Mouse (Mus musculus) embryo, embryonic 11 days (tissue): ENCODE measurements at regions not wholly inside any gene's neighbourhood (a gene's known extent, or its start where the extent isn't known, plus 50 kb on each side); places are given as distances from the start of the nearest gene placed in this dataset.

ENCODE experiments used
- DNase-seq: peaks from one replicate; pipeline ENCODE4 v3.0.0-alpha.2; 2015

DNA sequence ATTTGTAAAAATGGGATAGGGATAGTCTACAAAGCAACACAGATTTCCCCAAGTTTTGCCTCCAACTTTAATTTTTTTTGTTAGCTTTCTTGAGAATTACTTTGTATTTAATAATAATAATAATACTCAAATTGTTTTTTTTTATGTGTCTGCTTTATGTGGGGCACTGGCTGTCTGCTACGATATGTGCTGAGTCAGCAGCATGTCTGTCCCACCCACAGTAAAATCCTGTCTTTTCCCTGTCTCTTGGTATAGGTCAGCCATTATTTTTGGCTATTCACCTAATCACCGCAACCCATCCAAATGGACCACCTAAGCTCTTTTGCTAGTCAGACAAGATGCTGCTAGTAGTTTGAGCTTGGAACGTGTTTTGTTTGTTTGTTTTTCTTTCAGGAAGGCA, 473.0 kb downstream of the Hs3st4 start:
- DNase-seq: no peak

DNA sequence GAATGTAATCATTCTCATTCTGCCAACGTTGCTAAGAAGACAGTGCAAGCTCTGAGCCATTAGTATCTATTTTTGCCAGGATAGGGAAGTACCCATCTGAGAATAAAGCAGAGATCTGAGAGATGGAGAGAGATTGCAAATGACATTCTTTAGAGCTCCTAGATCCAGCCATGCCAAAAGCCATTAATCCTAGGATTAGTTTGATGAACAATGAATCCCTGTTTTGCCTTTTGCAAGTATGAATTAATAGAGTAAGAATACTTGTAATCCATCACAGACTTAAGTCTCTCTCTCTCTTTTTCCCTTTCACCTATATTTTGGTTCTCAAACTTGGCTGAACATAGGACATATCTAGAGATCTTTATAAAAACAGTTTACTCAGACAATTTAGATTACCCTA, 504.7 kb downstream of the Hs3st4 start:
- DNase-seq: no peak

DNA sequence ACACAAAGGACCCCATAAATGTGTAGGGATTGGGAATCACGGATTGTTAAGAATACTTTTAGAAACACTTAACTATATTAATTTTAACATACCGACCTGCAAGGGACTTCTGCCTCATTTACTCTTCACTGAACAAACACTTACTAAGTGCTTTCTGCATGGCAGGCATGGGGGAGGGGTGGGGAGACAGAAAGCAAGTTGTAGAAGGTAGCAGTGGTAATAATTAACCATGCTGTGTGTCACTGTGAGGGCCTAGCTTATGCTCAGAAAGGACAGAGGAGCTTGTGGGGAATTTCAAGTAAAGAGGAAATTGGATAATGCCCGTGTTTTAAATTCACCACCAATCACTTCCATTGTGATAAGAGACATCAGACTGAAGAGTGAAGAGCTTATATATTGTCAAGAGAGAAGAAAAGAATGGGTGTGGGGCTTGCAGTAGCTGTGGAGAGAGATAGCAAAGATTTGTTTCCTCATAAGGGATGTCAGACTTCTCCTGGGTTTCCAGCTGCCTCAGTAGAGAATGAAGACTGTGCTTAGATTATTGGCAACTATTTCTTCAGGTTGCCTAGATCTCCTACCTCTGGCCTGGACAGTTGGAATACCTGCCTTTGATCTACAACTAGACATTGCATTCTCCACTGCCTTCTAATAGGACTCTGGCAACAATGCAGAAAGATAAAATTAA, 508.6 kb downstream of the Hs3st4 start:
- no peak for DNase-seq

DNA sequence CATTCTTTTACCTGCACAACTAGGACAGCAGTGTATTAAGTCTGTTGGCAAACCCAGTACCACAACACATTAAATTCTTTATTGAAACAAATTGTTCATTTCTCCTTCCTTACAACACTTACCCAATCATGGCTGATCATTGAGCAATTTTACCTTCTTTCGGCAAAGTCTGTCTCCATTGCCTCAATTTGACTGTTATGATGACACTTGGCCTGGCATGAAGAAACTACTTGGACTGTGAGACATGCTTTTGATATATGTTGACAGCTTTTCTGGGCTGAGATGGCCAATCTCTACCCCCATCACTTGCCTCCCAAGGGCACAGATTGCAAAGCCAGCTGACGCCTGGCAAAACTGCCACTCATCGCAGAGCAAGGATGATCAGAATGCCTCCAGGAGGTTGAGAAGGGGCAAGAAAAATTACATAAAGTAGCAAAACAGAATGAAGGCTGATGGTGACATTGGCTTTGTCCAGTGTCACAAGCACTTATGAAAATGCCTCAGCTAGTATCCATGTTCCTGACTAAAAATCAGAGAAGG, 509.3 kb downstream of the Hs3st4 start:
- no peak for DNase-seq

DNA sequence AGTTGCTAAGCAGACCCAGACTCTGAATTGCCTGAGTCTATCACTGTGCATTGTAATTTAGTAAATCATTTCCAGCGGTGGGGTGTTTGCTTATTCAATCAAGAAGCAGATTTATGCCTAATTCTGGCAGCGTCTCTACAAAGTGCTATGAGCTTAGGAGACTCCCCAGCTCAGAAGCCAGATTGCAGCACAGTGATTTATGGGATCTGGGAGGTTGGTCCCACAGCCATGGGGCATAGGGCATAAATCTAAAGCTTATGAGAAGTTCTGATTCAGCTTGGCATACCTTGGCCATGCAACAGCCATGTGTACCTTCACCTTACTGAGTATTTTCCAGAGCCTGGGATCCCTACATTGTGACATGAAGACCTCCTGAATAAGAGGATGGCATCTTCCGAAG, 518.0 kb downstream of the Hs3st4 start:
- DNase-seq: no peak

DNA sequence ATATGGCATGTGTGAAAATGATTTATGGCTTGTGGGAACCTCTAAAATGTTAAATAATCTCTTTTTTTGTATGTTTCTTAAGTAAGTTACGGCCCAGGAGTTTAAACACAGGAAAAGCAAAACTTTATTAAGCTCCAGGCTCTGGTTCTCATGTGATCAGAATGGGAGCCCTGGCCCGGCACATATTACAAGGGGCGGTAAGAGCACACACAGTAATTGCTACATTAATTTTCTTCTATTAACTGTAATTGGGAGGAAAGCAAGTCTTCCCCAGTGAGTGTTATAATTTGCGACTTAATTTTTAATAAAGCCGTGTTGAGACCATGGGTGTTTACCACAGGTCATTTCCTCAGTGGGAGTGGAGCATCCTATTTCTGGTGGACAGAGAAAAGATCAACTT, 520.1 kb downstream of the Hs3st4 start:
- no peak for DNase-seq

DNA sequence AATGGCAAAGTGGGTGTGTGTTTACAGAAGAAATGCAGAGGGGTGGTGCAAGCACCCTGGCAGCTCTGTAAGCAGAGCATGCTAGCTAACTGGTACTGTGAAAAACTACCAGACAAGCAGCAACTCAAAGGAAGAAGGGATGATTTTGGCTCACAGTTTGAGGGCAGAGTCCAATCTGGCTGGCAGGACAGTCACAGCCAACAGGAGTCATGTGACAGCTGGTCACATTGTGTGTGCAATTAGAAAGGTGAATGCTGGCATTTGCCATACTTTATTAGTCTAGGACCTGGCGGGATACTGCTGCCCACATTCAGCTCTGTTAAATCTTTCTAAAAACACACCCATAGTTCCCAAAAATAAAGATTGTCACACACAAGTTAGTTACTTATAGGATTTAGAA, 566.4 kb downstream of the Hs3st4 start:
- DNase-seq: no peak

DNA sequence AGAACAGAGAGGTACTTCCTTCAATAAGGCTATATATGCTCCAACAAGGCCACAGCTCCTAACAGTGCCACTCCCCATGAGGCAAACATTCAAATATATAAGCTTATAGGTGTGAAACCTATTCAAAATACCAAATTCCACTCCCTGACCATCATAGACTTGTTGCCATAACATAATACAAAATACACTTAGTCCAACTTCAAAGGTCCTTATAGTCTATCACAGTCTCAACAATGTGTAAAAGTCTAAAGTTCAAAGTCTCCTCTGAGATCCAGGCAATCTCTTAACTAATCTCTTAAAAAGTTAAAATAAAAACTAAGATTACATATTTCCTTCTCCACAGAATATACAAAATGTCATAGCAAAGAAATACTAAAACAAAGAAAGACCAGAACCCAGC, 574.5 kb downstream of the Hs3st4 start:
- DNase-seq: no peak

DNA sequence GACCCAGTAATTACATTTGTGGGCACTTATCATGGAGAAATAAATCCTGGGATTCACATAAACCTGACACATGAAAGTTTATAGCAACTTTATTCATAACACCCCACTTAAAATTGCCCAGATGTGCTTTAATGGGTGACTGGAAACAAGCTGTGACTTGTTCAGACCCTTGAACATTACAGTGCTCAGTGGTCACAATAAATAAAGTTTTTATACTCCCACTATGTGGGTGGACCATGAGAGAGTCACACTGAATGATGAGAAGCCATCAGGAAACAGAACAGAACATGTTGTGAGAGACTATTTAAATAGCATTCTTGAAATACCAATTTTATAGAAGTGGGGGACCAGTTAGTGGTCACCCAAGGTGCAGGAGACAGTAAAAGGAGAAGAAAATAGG, 588.1 kb downstream of the Hs3st4 start:
- no peak for DNase-seq

DNA sequence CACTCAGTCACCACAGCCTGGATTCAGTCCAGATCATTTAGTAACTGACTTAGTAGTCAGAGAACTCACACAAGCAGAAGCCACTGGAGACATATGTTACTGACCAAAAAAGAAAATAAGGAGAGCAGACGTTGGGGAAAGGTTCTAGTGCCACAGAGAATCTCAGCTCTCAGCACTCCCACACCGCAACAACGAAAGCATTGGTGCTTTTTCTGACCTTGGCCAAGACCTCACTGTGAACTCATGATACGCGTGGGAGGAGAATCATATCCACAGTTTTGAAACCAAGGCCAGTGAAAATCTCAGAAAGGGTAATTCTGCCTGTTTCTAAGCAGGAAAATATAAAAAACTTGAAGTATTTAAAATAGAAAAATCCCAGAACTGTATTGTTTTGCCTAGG, 591.0 kb downstream of the Hs3st4 start:
- DNase-seq: no peak

DNA sequence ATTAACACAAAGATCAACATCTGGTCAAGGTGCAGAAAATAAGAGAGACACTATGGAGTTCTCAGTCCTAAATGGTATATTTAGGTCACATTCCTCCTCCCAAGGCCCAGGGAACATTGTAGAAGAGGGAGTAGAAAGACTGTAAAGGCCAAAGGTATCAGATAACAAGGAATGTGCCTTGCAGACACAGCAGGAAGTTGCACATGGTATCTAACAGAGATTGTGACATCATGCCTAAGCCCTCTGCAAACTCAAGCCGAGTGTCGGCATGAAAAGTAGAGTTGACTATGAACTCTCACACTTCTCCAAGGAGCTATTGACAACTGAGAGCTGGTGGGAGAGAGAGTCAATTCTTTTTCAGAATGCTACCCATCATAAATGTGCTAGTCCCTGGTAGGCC, 598.7 kb downstream of the Hs3st4 start:
- DNase-seq: no peak

DNA sequence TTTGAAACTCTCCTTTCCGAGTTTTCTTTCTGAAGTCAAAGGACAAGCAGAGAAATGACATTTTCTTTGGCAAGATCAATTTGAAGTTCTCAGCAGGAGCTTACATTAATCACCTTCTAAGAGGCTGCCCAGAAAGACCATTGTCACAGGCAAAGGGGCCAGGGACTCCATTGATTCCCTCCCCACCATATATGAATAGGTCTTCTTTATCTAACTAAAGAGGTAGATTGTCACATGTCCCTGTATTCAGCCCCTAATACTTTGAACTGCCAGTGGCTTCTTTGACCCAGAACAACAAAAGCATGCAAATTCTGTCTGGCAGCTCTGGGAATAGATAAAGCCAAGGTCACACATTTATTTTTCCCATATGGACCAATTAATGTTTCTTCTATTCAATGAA, 602.6 kb downstream of the Hs3st4 start:
- peak; percentile 3 for DNase-seq

DNA sequence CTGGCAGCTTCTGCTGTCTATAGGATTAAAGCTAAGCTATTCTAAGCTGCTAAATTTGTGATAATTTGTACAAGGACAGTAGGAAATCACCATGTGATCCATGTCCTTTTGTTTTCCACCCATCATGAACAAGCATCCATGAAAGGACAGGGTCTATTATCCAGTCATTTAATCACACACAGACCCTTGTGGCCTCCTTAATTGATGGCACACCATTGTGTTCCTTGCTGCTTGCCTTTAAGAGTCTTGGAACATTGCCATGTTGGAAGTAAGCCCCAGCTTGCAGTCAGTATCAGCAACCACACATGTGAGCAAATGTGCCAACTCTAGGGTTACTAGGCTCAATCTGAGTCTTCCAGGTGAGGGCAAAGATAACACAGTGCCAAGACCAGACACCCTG, 608.7 kb downstream of the Hs3st4 start:
- no peak for DNase-seq

DNA sequence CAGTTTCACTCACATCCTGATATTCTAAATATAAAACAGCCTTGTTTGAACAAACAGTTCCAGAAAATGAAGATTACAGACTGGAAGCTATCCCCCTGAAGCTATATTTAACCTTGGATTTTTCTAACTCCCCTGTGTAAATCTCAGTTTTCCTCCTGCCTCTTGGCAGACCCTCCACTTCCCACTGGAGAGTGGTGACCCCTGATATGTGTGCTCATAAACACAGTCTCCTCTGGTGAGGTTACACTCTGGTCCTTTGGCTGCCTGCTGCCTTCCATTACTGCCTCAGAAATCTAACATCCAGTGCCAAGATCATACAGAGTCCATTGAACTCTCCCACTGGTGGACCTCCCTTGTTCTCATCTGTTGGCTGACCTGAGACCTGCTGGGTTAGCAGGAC, 610.8 kb downstream of the Hs3st4 start:
- DNase-seq: no peak

DNA sequence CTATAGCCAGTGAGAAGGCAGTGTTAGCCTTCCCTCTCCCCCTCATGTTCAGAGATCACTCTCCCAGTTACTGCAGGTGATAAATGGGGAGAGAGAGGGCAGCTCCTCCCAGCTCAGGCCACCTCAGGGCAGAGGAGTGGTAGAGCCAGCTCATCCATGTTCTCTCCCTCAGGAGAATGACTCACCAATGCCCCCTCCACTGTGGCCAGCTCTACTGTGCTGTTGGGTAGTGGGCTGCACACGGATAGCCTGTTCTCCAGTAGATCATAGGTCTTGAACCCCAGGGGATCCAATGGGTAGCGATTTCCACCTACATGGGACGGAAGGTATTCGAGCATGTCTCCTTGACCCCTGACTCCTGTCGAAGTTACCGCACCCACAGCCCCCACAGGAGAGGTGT, 618.1 kb downstream of the Hs3st4 start:
- no peak for DNase-seq

DNA sequence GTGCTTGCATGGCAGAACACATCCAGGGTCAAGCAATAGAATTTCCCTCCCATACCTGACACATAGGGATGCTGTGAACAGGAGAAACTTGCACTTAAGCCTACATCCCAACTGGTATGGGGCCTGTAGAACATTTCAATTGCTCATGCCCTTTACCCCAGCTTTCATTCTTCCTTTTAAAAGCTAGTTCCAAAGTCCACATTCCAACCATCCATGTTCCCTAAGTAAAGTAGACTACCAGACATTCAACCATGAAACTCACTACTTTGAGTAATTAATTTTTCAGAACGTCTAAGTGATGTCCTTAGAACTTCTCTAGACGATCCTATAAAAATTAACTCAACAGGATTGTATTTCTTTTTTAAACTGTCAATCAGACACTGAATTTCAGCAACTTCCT, 621.9 kb downstream of the Hs3st4 start:
- no peak for DNase-seq

DNA sequence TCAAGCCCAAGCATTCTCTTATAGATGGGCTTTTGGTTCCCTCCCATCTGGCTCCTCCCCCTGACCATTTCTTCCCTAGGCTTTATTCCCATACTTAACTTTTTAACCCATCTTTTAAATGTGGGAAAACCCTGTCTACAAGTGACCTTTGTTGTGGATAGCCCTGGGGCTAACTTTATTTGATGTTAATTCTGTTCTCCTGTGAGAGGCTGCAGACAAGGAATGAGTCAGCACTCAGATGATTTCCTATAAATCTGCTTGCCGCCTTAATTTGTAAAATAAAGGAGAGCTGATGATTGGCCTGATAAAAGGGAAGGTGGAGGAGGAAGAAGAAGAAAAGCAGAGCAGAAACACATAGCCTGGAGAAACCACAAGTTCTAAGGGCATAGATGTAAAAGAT, 623.3 kb downstream of the Hs3st4 start:
- no peak for DNase-seq

DNA sequence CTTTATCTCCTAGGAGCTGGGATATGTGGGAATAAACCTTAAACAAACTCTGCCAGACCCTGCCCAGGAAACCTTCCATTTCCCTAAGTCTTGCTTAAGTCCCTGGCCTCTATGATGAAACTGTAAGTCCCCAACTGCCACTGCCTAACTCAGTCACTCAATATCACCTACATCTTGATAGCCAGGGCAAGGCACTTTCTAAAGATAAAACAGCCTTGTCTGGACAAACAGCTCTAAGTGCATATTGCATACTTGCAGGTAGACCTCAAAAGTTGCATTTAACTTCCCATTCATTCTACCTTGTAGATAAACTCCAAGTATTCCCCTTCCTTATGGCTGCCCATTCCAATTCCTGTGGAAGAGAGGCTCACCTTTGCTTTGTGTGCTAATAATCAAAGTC, 624.4 kb downstream of the Hs3st4 start:
- DNase-seq: no peak

DNA sequence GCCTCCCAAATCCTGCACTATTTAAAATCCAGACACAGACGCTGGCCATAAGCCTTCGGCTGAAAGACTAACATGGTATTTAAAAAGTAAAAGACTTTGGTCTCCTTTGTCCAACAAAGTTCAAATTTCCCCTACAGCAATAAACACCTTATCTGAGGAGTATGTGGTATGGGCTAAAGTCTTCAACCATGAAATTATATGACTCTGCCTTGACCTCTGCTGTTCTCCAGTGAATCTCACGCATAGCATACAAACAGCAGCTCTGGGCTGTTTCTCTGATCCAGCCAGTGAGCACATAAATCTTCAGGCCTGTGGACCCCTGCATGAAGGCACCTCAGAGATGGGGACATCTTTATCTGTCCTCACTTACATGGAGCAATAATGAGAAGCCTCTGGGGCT, 627.8 kb downstream of the Hs3st4 start:
- DNase-seq: no peak

DNA sequence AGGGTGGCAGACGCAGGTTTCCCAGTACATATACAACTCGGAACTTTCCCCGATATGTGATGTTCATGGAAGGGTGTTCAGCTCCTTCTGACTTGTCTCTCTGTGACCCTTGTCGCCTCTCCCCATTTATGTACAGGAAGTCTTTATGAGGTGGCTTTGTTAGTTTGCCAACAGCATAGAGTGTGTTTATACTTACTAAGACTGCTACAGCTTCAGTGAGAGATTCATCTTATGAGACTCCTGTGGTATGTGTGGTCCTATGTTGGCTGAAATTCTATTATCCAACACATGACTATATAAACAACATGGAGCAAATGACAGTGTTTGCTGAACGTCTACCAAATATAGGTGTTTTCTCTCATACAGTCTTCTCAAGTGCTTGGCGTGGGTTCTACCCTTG, 664.5 kb downstream of the Hs3st4 start:
- DNase-seq: no peak

DNA sequence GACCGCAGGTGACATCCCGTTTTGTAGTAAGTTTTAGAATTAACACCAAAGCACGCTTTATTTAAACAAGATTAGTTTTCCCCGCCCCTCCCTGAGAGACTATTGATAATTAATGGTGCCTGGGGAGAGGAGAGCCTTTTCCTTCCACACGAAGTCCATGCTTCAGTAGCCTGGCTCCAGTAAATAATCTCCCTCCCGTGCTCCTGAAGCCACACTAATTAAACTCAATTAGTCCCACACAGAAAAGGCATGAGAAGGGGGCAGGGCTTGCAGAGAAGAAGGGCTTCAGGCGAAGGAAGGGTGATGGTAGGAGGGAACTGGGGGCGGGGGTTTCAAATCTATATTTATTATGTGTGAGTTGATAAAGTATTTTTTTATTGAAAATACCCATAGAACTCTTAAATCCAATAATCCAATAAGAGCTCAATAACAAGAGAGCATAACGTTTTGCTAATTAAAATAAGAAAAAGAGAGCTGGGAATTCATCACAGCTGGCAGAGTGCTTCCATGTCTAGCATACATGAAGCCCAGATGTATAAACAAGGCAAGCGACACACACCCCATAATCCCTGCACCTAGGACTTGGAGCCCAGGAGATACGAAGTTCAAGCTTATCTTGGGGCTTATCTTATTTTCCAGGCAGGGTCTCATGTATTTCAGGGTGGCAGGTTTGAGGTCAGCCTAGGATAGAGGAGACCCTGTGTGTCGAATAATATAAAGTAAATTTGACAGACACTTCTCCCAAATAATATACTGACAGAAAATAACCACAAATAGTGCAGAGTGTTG, 684.7 kb downstream of the Hs3st4 start:
- no peak for DNase-seq

DNA sequence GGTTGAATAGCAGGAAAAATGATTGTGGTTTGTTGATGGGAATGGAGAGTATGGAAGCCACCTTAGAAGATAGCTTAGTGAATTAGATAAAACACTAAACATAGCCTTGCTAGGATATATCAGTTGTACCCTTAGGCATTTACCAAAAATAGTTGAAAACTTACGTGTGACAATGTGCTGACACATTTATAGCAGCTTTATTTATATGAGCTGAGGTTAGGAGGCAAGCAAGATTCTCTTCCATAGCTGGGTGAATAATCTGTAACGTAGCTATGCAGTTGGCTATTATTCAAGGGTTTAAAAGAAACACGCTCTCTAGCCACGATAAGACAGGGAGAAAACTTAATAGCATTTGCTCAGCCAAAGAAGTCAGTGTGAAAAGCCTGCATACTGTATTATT, 685.4 kb downstream of the Hs3st4 start:
- DNase-seq: no peak

DNA sequence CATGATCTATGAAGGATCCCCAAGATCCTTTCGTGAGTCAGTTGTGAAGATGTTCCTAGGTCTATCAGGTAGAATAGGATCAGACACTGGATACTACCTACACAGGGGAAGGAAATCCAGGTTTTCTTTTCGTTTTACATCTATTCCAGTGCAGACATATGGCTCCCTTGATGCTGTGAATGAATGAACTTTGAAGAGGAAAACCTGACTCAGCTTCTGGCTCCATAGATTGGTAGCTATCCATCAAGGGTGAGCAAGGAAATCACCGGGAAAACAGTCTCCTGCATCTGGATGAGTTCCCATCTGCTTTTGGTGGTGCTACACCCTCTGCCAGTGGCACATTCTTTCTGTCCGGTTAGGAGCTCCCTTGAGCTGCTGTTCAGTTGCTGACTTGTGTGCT, 687.8 kb downstream of the Hs3st4 start:
- no peak for DNase-seq

DNA sequence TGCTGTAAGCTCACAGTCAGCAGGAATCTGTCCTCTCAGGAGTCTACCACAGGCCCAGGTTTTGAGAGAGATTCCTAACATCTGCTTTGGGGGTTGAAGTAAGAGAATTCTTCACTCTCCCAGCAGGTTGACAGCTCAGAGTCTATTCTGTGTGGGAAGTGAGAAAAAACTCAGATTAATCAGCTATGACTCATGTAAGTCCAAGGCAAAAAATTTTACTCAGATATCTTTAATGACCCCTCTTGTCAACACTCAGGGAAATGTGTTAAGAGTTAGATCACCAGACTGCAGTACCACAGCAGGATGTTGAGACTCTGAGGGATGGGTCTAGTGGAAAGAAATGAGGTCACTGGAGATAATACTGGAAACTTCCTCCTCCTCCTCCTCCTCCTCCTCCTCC, 688.4 kb downstream of the Hs3st4 start:
- DNase-seq: no peak
